Mouse (Mus musculus): ENCODE measurements around the gene Ccdc34.
A peak's percentile ranks its signal among the peaks of the same experiment; 100 is the strongest.

The Ccdc34 gene

DNA sequence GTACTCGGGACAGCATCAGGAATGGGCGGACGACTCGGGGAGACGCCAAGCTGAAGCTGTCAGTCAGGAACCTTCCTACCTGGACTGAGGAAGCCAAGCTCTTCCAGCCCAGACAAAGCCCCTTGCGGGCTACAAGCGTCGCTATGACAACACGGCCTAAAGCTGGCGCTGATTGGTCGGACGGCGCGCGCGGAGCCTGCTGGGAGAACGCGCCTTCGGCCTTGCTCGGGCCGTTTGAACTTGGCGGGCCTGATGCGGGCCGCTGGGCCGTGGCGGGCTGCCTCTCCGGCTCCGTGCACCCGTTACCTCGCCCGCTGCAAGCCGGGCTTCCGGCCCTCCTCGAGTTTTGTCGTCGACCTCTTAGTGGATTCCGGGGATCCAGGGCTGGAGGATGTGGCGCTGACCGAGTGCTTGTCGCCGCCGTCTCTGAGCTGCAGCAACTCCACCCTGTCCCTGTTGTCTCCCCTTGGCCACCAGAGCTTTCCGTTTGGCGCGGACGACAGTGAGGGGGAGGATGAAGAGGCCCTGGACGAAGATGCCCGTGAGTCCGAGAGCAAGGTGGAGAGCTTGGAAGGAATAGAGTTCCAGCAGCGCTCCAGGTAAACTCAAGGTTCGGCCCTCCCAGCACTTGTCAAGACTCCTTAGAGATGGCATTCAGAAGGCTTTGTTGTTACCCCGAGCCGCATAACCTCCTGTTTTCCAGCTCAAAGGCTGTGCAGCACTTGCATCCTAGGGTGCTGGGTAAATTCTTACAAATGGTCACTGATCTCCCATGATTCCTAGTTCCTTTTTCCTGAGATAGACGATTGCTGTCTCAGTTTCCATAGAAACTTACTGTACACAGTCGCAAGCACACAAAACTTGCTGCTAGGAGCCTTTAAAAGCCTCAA, at the start of gene Ccdc34:
Ccdc34 (plus strand) TSS at position 202 of the 890 bp plus-strand sequence.
- DNase-seq (ENCODE audit: low read depth), result peak; percentile 96

DNA sequence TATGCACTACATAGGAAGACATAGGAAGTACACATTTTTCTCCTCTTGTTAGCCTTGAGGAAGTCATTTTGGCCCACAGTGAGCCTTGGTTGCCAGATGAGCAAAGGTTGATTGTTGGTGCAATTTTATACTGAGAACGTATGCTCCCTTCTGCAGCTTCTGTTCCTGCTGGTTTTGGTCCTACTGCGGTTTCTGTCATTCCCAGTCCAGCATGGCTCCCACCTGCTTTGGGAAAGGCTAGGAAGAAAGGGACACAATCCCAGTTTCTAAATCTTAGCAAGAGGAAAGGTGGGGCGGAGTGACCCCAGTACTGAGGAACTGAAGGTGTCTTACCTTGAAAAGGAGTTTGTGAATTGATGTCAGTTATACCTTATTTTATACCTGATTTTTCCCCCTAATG, 48.2 kb upstream of the Ccdc34 start:
- DNase-seq (ENCODE audit: low read depth), result no peak

DNA sequence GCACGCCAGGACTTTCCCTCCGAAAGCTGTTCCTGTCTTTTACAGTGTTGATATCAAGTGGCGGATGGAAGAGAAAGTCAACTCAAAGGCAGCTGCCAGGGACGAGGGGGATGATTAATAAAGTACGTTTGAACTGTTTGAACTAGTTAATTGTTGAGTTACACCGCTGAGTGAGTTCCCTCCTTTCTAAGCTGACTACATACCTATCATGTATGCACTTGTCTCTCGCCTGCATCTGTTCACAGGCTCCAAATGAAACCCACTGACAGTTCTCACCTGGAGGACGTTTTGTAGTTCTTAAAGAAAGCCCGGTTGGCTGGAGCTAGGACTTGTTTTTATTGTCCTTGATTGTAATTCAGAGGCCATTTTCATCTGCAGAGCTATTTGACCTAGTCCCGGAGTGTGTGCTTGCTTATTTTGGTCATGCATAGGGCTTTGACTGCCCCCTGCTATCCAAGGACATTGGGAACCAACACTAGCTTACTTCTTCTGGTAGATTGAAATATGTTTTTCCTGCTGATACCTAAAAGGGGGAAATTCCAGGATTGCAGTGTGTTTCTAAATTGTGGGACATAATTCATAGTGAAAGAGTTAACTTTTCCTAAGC, 47.6 kb upstream of the Ccdc34 start:
- DNase-seq (ENCODE audit: low read depth), result no peak

DNA sequence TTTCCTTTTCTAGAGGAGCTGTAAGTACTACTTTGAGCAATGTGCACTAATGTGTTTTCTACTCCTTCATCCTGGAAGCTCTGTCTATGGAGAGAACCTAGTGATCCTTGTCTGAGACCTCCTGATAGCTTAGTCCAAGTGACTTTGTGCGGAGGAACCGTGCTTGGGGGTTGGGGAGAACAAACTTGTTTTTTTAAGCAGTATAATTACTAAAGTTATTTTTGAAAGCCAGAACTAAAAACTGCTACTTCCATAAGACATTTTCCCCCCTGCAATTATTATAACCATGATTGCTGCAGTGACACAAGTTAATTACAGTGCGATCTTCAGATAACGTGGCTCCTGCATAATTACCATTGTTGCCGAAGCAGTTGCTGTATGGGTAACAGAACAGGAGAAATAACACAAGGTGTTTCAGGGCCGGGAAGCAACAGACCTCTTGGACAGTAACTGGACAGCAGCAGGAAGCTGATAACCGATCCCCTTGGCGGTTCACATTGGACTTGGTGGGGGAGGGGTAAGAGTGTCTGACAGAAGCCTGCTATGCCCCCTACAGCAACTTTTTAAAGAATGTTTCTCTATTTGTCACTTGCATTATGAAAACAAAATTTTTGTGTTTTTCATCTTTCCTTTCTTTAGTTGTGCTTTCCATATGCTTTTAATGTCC, 46.7 kb upstream of the Ccdc34 start:
- DNase-seq (ENCODE audit: low read depth), result no peak

DNA sequence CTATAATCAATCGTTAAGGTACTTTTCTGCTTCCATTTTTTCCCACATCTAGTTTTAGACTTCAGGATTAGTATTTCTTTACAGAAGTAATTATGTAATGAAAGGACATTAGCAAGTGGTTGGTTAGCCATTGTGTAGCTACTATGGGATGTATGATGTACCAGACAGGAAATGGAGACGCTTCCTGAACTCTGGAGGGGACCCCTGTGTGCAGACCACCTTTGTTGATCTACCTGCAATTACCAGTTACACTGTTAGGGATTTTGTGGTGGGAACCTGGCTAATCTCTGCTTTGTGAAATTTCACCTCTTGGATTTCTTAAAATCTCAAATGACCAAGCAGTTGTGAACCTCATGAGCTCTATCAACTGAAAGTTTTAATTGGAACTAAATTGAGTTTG, 45.3 kb upstream of the Ccdc34 start:
- no peak for DNase-seq (ENCODE audit: low read depth)

DNA sequence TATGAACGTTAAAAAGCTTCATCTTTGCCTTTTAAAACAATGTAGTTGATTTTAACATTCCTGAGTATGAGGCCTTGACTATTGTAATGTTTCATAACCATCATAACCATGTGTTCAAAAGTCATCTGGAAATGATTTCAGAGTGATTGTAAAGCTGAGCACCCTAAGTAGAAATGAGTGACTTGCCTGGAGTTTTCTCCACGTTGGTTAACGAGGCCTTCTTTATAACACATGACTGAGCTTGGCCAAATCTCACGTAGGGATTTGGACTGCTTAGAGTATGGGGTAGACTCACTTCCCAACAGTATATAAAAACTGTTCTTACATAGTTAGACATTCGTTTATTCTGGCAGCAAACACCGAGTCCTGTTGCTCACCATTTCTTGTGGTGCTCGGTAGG, 44.7 kb upstream of the Ccdc34 start:
- peak; percentile 58 for DNase-seq (ENCODE audit: low read depth)

DNA sequence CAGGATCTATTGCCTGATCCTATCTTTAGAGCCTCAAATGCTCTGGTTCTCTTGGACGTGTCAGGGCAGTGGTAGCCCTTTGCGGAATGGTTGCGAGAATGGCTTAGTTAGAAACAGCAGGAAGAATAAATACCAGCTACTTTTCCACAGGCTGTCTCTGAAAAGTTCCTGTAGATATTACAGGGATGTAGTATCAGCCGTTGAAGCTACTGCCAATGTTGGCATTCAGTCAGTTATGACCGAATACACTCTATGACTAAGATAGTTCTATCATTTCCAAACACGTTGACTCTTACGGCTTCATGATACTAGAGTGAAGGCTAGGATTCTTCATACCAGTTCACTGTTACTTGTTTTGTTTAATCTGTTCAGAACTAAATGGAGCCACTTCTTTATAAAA, 42.8 kb upstream of the Ccdc34 start:
- peak; percentile 25 for DNase-seq (ENCODE audit: low read depth)

DNA sequence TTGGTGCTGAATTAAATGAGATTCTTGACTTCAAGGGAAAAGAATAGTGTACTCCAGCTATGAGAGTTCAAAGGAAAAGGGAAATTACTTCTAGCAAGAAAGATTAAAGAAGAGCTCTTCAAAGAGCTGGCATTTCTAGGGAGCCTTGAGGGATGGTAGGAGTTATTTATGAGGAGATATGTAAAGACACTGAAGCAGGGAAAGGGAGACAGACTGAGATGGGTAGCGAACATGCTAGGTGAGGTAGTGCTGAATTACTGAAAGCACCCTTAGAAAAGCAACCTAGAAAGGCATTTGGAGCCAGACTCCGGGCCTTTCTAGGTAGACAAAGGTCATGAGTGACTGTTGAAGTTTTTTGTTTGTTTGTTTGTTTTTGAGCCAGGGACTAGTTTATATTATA, 41.4 kb upstream of the Ccdc34 start:
- no peak for DNase-seq (ENCODE audit: low read depth)

DNA sequence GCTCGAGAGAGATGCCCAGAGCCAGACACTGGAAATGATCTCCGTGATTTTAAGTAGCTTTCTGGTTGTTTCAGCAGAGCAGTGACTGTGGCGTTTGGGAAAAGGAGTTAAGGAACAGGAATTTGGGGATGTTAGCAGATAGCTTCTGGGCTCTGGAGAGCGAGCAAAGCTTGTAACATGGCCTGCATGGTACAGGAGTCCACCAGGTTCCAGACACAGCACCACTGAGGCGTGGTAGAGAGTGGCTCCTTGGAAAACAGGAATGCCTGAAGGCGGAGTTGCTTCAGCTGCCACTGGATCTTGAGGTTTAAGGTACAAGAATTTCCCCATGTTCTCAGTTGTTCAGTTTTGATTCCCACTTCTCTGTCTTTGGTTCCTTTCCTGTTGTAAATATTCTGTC, 40.3 kb upstream of the Ccdc34 start:
- DNase-seq (ENCODE audit: low read depth), result no peak

DNA sequence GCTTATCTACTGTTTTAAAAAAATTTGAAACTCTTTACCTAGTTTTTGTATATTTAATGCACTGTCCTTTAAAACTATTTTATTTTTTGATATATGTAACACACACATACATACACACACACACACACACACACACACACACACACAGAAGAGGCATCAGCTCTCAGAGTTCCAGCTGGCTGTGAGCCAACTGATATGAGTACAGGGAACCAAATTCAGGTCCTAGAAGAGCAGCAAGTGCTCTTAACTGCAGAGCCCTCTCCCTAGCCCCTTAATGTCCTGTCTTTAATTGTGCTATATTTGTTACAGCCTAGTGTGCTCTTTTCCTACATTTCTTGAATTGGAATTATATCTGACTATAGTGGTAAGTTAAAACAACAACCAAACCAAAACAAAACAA, 38.4 kb upstream of the Ccdc34 start:
- DNase-seq (ENCODE audit: low read depth), result no peak

DNA sequence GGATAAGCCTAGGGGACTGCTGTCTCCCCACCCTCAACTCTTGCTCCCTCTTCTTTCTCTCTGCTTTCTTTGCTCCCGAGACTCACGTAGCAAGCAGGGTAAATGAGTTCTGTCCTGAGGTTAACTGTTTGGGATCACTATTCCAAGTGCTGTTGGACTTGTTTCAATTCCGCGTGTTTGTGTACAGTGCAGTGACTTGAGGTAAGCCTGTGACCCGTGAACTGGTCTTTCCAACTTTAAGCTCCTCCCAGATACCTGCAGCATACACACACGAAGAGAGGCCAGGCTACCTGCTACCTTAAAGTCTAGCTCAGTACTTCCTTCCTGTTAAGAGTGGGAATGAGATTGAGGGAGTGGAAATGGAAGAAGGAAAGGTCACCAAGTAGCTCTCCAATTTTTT, 34.2 kb upstream of the Ccdc34 start:
- no peak for DNase-seq (ENCODE audit: low read depth)

DNA sequence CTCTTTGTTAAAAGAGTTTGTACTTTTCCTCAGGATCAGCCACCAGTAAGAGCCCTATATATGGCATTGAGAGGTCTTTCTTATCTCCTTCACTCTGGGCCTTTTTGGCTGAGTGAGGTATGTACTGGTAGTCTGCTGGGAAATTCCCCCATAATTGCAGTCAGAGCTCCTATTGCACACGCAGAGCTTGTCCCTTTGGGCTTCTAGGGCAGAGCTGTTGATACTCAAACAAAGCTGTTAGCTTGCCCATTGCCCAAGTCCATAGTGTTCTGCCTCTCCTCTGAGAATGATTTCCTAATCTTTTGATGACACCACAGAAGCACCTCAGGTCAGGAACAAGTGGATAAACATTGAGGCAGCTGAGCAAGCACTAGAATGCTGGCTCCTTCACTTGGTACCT, 32.7 kb upstream of the Ccdc34 start:
- peak; percentile 23 for DNase-seq (ENCODE audit: low read depth)

DNA sequence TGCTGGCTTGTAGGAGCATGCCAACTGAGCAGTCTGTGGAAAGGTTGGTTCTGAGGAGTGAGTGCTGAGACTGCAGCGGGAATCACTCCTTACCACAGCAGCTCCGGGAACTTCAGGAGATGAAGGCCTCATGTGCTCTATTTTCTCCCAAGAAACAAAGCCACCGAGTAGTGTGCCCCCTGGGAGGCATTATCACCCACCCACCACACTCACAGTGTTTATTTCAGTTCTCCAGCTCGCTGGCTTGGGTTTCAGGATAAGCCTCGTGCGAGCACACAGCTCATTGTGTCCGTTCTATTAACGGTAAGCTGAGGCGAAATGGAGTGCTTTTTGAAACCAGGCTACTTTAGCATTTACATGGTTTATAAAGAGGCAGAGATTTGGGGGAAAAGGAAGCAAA, 32.1 kb upstream of the Ccdc34 start:
- no peak for DNase-seq (ENCODE audit: low read depth)

DNA sequence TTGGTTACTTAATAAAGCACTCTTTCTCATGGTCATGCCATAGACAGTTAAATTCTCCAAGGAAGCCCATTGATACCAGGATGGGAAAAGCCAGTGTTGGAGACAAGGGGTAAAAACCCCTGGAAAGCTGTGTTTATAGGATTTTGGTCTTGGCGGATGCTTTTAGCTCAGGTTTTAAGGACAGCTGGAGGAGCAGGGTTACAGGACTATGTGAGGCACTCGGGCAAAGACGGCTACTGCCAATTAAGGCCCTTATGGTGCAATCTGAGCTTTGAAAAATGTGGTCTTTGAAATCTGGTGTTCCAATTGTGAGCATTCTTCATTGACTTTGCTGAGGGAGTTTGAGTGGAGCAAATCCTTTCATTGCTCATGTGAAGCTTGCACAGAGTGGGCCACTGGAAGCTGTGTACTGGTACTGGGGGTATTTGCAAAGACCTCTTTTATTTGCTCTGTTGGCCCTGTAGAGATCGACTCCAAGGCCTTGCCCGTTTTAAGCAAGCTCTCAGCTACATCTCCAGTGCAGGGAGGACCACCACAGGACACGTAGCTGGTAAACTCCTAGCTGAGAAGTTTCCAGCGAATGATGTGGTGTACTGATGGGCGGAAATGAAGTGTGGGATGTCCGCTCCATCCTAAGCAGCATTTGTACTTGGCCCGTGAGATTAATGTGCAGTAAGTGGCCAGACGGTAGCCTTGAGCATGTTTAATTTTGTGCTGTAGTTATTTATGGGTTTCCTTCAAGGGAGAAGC, 31.4 kb upstream of the Ccdc34 start:
- DNase-seq (ENCODE audit: low read depth), result no peak

DNA sequence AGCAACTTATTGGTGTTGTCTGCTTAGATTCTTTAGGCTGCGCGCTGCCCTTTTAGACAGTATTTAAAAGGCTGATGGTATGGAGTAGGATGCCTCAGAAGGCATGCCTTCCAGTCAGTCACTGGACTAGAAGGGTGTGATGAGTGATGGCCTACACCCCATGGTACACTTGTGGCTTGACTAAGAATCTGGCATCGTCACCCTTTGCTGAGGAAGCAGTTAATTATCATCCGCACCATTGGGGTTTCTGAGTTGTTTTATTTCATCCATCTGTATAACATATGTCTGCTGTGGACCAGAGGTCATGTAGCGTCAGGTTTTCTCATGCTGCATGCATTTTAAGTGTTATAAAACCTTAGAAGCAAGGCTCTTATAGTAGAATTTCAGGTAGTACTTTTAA, 29.7 kb upstream of the Ccdc34 start:
- no peak for DNase-seq (ENCODE audit: low read depth)

DNA sequence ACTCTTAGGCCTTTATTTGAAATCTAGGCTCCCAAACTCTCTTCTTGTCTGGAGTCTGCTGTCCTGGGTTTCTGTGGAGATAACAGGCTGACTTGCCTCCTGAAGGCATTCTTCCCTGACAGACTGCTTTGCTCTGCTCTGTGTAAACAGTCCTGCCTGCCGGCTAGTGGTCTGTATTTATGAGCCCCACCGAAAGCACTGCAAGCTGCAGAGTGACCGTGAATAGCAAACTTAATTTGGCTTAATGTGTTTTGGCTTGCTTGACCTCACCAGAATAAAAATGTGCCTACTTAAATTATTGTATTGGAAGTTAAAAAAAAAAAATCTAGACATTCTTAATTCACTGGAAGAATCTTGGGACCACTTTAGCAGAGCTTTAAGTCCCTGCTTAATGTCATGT, 28.4 kb upstream of the Ccdc34 start:
- no peak for DNase-seq (ENCODE audit: low read depth)

DNA sequence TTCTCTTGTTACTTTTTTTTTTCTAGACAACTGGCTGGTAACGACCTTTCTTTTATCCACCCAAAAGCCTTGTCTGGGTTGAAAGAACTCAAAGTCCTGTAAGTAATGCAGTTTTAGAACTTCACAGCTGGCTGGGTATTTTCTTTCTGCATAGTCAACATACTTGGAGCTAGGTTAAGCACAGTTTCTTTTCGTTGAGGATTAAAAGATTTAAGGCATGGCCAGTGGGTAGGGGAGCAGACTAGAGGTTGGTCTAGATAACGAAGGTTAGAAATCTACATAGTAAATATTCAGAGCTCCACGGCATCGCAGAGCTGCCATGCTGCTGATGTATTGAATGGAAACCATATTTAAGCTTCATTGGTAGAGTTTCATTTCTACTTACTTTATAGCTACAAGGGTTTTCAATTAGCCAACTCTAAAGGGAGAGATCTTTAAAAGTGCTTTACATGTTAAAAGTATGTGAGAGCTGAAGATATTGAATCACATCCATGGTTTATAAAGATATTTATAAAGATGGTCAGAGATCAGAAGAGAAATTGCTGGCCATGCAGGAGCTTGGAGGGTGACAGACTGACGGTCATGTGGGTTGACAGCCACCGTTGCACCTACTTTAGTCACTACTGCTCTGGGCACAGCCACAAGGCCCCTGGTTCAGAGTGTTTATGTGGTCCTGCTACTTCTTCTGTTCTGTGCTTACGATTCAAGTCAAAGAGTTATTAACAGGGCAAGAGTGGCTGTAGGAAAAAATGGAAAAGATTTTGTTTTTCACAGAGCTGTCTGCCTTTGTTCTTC, 27.7 kb upstream of the Ccdc34 start:
- no peak for DNase-seq (ENCODE audit: low read depth)

DNA sequence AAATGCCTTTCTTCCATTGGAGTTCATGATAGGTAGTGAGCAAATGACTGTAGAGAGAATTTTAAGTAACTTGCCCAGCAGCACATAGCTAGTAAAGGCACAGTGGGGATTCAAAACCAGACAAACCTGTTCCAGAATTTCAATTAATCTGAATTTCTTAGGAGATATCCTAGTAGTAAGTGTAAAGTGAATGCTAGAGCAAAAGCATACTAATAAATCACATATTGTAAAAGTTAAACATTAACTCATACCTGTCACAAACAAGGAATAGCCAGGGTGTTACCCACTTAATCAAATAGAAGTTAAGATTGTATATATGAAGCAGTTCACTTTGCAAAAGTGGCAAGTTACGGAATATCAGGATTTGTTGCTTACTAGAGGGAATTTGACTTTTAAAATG, 25.9 kb upstream of the Ccdc34 start:
- DNase-seq (ENCODE audit: low read depth), result no peak

DNA sequence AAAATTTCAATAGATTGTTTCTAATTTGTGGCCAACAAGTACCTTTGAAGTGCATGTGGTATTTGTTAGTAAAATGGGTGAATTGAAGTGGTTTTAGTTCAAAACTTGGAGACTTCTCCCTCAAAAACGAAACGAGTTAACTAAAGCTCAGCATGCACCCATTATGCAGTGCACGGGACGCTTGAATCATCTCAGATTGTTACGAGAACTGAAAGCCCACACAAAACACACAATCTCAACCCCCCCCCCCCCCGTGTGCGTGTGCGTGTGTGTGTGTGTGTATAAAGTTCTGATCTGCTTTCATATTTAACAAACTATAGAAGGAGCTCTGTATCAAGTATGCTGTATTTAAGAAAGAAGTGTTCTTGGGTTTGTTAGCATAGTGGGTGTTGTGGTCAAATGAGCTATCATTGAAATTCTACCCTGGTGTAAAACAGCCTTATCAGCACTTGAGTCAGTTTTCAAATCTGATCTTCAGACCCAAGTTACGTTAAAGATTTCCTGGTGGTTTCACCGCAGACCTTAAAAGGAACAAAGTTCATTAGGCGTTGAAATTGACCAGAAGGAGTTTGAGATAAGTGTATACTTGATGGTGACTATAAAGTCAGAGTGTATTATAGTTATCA, 25.1 kb upstream of the Ccdc34 start:
- no peak for DNase-seq (ENCODE audit: low read depth)

DNA sequence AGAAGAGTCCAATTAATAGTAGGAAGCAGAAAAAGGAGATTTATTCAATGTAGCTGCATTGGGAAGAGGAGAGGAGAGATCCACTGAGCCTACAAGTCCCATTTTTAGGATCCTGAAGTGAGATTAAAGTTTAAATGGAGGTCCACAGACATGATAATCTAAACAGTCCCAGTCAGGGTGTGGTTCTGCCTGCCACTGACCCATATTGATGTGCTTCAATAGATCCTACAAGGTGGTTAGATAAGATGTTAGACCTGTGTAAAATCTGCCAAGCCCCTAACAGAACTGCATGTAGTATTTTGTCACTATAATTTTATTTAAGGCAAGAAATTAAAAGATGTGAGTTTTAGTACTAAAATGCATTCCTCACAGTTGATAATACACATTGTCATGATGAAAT, 24.2 kb upstream of the Ccdc34 start:
- no peak for DNase-seq (ENCODE audit: low read depth)

DNA sequence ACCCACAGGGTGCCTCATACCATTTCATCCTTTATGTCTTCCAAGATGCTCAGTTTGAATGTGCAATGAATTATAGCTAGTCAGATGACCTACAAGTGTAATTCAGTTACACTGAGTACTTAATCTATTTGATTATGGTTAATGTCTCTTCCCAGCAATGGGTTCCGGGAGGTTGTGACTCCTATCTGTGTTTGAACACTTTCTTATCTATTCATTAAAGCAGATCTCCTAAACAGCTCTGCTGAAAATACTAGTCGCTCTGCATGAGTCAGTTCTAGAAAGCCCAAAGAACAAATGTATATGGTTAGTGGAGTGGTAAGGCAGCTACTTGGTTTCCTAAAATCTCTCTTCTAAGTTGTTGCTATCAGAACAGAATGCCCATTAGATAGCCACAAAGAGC, 22.6 kb upstream of the Ccdc34 start:
- no peak for DNase-seq (ENCODE audit: low read depth)
